Mouse (Mus musculus): Measurements from ENCODE around the gene Scrn1. TPM values are rescaled to one million over a fixed set of nuclear protein-coding genes. Genes with fewer than 3 reads are reported as not detected.

Scrn1 gene
- polyA plus RNA-seq, 1 experiment from 2014 or later: 103 TPM

- ATAC-seq (ENCODE audit: low FRiP score): peak; percentile 32; the same call in 1 of the 2 replicates
- Histone ChIP-seq H3K27me3 (ENCODE audit: control insufficient read depth, insufficient read depth, low read length) (no peaks in the 10 kb centered on the region), H3K36me3 (replicated peaks; ENCODE audit: control insufficient read depth, insufficient read depth) (peaks cover 11% of the 10 kb centered on the region), H3K27ac (0 out of 2 replicates have a peak overlapping the region, but pooled peaks have one; percentile 14), H3K4me1 (replicated peaks; ENCODE audit: control insufficient read depth, insufficient read depth, low read length) (peaks cover 20% of the 10 kb centered on the region), H3K4me2 (replicated peaks) (no peak overlapping the region), H3K4me3 (replicated peaks; ENCODE audit: low read length) (no peak overlapping the region), H3K9me3 (ENCODE audit: control insufficient read depth, low read length) (no peaks in the 10 kb centered on the region), H3K9ac (no peak overlapping the region)
- WGBS: 65% methylated on average over 9 of the region's 9 CpGs
- no peak for DNase-seq (ENCODE audit: low spot score)
Measured at GRCm38 (mm10) chr6:54540252-54540887, 25.9 kb downstream of the Scrn1 start.

GRCm38 (mm10) chr6:54539396-54539795 is 26.9 kb downstream of the Scrn1 start:
- H3K4me2 ChIP-seq (replicated peaks): no peak overlapping the region
- ATAC-seq (ENCODE audit: low FRiP score): 0 out of 2 replicates have a peak, but pooled peaks have one; percentile 6
- no peak overlapping the region for H3K9ac ChIP-seq
- H3K4me3 ChIP-seq (replicated peaks; ENCODE audit: low read length): no peak overlapping the region
- peaks cover 11% of the 10 kb centered on the region for H3K36me3 ChIP-seq (replicated peaks; ENCODE audit: control insufficient read depth, insufficient read depth)
- H3K27ac ChIP-seq: no peak overlapping the region
- H3K9me3 ChIP-seq (ENCODE audit: control insufficient read depth, low read length): no peaks in the 10 kb centered on the region
- no peaks in the 10 kb centered on the region for H3K27me3 ChIP-seq (ENCODE audit: control insufficient read depth, insufficient read depth, low read length)
- WGBS: 82% methylated on average over 7 of the region's 7 CpGs
- no peak for DNase-seq (ENCODE audit: low spot score)
- peaks cover 20% of the 10 kb centered on the region for H3K4me1 ChIP-seq (replicated peaks; ENCODE audit: control insufficient read depth, insufficient read depth, low read length)

GRCm38 (mm10) chr6:54538773-54539173 is 27.5 kb downstream of the Scrn1 start:
- no peak overlapping the region for H3K4me2 ChIP-seq (replicated peaks)
- H3K27me3 ChIP-seq (ENCODE audit: control insufficient read depth, insufficient read depth, low read length): no peaks in the 10 kb centered on the region
- H3K9me3 ChIP-seq (ENCODE audit: control insufficient read depth, low read length): no peaks in the 10 kb centered on the region
- H3K4me1 ChIP-seq (replicated peaks; ENCODE audit: control insufficient read depth, insufficient read depth, low read length): peaks cover 20% of the 10 kb centered on the region
- H3K9ac ChIP-seq: no peak overlapping the region
- whole genome bisulfite sequencing: 7% methylated on average over 3 of the region's 3 CpGs
- no peak; the same call in 1 of the 2 replicates for ATAC-seq (ENCODE audit: low FRiP score)
- H3K27ac ChIP-seq: no peak overlapping the region
- peaks cover 7% of the 10 kb centered on the region for H3K36me3 ChIP-seq (replicated peaks; ENCODE audit: control insufficient read depth, insufficient read depth)
- no peak overlapping the region for H3K4me3 ChIP-seq (replicated peaks; ENCODE audit: low read length)
- DNase-seq (ENCODE audit: low spot score): no peak

- H3K27ac ChIP-seq: no peak overlapping the region
- H3K4me2 ChIP-seq (replicated peaks): no peak overlapping the region
- no peaks in the 10 kb centered on the region for H3K9me3 ChIP-seq (ENCODE audit: control insufficient read depth, low read length)
- no peak overlapping the region for H3K4me3 ChIP-seq (replicated peaks; ENCODE audit: low read length)
- peaks cover 20% of the 10 kb centered on the region for H3K4me1 ChIP-seq (replicated peaks; ENCODE audit: control insufficient read depth, insufficient read depth, low read length)
- H3K36me3 ChIP-seq (replicated peaks; ENCODE audit: control insufficient read depth, insufficient read depth): no peaks in the 10 kb centered on the region; the same call in 1 of the 2 replicates
- DNase-seq (ENCODE audit: low spot score) (no peak), ATAC-seq (ENCODE audit: low FRiP score) (no peak)
- WGBS: 89% methylated on average over 7 of the region's 7 CpGs
- H3K27me3 ChIP-seq (ENCODE audit: control insufficient read depth, insufficient read depth, low read length): no peaks in the 10 kb centered on the region
- H3K9ac ChIP-seq: no peak overlapping the region
Measured at GRCm38 (mm10) chr6:54537053-54537452, 29.2 kb downstream of the Scrn1 start.

DNA sequence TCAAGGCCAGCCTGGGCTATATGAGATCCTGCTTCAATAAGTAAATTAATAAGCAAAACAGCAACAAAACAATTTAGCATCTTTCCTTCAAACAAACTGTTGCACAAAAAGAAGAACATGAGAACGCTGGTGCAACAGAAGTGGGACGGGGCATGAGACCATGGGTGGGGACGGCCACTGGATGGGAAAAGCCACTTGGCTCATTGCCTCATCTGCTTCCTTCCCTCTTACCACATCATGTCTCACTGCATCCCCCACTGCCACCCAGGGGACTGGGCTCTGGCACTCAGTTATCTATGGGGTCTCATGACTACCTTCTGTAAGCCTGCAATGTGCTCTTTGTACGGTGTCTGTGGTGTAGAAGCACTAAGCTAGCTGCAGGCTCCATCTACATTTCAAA is 30.8 kb downstream of the Scrn1 start:
- H3K9me3 ChIP-seq (ENCODE audit: control insufficient read depth, low read length): no peaks in the 10 kb centered on the region
- WGBS: 79% methylated on average over 4 of the region's 4 CpGs
- no peak overlapping the region for H3K27ac ChIP-seq
- H3K4me3 ChIP-seq (replicated peaks; ENCODE audit: low read length): no peak overlapping the region
- peaks cover 25% of the 10 kb centered on the region for H3K4me1 ChIP-seq (replicated peaks; ENCODE audit: control insufficient read depth, insufficient read depth, low read length)
- DNase-seq (ENCODE audit: low spot score): no peak
- H3K4me2 ChIP-seq (replicated peaks): no peak overlapping the region
- ATAC-seq (ENCODE audit: low FRiP score): no peak
- H3K36me3 ChIP-seq (replicated peaks; ENCODE audit: control insufficient read depth, insufficient read depth): no peaks in the 10 kb centered on the region; the same call in 1 of the 2 replicates
- no peaks in the 10 kb centered on the region for H3K27me3 ChIP-seq (ENCODE audit: control insufficient read depth, insufficient read depth, low read length)
- no peak overlapping the region for H3K9ac ChIP-seq

DNA sequence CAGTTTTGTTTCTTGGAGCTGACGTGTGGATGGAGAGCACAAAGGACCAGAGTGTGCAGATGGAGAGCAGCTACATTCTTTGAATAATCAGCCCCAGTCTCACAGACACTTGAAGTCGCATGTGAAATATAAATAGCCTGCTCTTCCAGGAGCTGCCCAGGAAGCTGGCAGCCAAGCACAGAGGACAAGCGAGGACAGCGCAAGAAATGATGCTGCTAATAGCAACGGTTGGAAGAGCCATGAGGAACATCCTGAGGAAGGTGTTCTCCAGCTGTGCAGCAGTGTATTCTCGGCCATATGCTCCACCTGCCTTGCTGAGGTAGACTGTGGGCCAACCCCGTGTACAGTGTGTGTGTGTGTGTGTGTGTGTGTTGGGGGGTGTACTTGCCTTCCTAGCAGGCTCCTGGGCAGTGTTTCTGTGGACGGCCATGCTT is 35.2 kb downstream of the Scrn1 start:
- no peaks in the 10 kb centered on the region for H3K9me3 ChIP-seq (ENCODE audit: control insufficient read depth, low read length)
- 47% methylated on average over 8 of the region's 8 CpGs for WGBS
- no peaks in the 10 kb centered on the region for H3K27me3 ChIP-seq (ENCODE audit: control insufficient read depth, insufficient read depth, low read length)
- DNase-seq (ENCODE audit: low spot score): no peak
- peaks cover 7% of the 10 kb centered on the region; the same call in 1 of the 2 replicates for H3K4me1 ChIP-seq (replicated peaks; ENCODE audit: control insufficient read depth, insufficient read depth, low read length)
- no peak overlapping the region for H3K4me3 ChIP-seq (replicated peaks; ENCODE audit: low read length)
- H3K27ac ChIP-seq: peak overlapping the region; percentile 26
- H3K36me3 ChIP-seq (replicated peaks; ENCODE audit: control insufficient read depth, insufficient read depth): no peaks in the 10 kb centered on the region; the same call in none of the 2 replicates
- peak; percentile 60; the same call in 1 of the 2 replicates for ATAC-seq (ENCODE audit: low FRiP score)
- H3K9ac ChIP-seq: no peak overlapping the region
- no peak overlapping the region for H3K4me2 ChIP-seq (replicated peaks)

- H3K9me3 ChIP-seq (ENCODE audit: control insufficient read depth, low read length): no peaks in the 10 kb centered on the region
- no peak for DNase-seq (ENCODE audit: low spot score)
- WGBS: 85% methylated on average over 2 of the region's 2 CpGs
- no peak overlapping the region for H3K27ac ChIP-seq
- H3K4me1 ChIP-seq (replicated peaks; ENCODE audit: control insufficient read depth, insufficient read depth, low read length): peaks cover 7% of the 10 kb centered on the region; the same call in 1 of the 2 replicates
- no peak overlapping the region for H3K9ac ChIP-seq
- ATAC-seq (ENCODE audit: low FRiP score): no peak
- H3K36me3 ChIP-seq (replicated peaks; ENCODE audit: control insufficient read depth, insufficient read depth): peaks cover 3% of the 10 kb centered on the region
- no peak overlapping the region for H3K4me3 ChIP-seq (replicated peaks; ENCODE audit: low read length)
- no peaks in the 10 kb centered on the region for H3K27me3 ChIP-seq (ENCODE audit: control insufficient read depth, insufficient read depth, low read length)
- H3K4me2 ChIP-seq (replicated peaks): no peak overlapping the region
Measured at GRCm38 (mm10) chr6:54530182-54530581, 36.1 kb downstream of the Scrn1 start.

- Histone ChIP-seq H3K9me3 (ENCODE audit: control insufficient read depth, low read length) (no peaks in the 10 kb centered on the region), H3K4me3 (replicated peaks; ENCODE audit: low read length) (no peak overlapping the region), H3K4me2 (replicated peaks) (no peak overlapping the region), H3K4me1 (replicated peaks; ENCODE audit: control insufficient read depth, insufficient read depth, low read length) (peaks cover 7% of the 10 kb centered on the region; the same call in 1 of the 2 replicates), H3K27me3 (ENCODE audit: control insufficient read depth, insufficient read depth, low read length) (no peaks in the 10 kb centered on the region), H3K36me3 (replicated peaks; ENCODE audit: control insufficient read depth, insufficient read depth) (peaks cover 14% of the 10 kb centered on the region), H3K27ac (no peak overlapping the region), H3K9ac (no peak overlapping the region)
- 94% methylated on average over 8 of the region's 8 CpGs for WGBS
- ATAC-seq (ENCODE audit: low FRiP score) (no peak), DNase-seq (ENCODE audit: low spot score) (no peak)
Measured at GRCm38 (mm10) chr6:54528666-54529065, 37.6 kb downstream of the Scrn1 start.

GRCm38 (mm10) chr6:54518758-54519157 is 47.5 kb downstream of the Scrn1 start:
- Histone ChIP-seq H3K4me3 (replicated peaks; ENCODE audit: low read length) (no peak overlapping the region), H3K27me3 (ENCODE audit: control insufficient read depth, insufficient read depth, low read length) (no peaks in the 10 kb centered on the region), H3K9me3 (ENCODE audit: control insufficient read depth, low read length) (no peaks in the 10 kb centered on the region), H3K4me2 (replicated peaks) (no peak overlapping the region), H3K4me1 (replicated peaks; ENCODE audit: control insufficient read depth, insufficient read depth, low read length) (no peaks in the 10 kb centered on the region), H3K36me3 (replicated peaks; ENCODE audit: control insufficient read depth, insufficient read depth) (peaks cover 58% of the 10 kb centered on the region), H3K9ac (no peak overlapping the region), H3K27ac (no peak overlapping the region)
- 73% methylated on average over 5 of the region's 5 CpGs for WGBS
- ATAC-seq (ENCODE audit: low FRiP score) (no peak), DNase-seq (ENCODE audit: low spot score) (no peak)
